Mouse (Mus musculus) embryonic facial prominence, embryonic 15.5 days (tissue): ENCODE results near the gene Fntb. TPM values are rescaled to one million over a fixed set of nuclear protein-coding genes. Genes with fewer than 3 reads are reported as not detected.
"Not testable (repeated sequence)": the region's sequence is repeated elsewhere in the genome, so short reads cannot be mapped to it uniquely, and the experiment has no call there.

Experiments used
- ATAC-seq: fragments of 200-750 bp; cut with Nextera tagmentation; 2 replicates; pipeline ENCODE4 v1.8.0; 2017; ENCODE audit warnings: low read depth, moderate TSS enrichment; ENCODE audit not compliant: insufficient number of reproducible peaks, low FRiP score, low TSS enrichment
- H3K27ac ChIP-seq: fragments of 300-500 bp; sonication (generic); replicated peaks from 2 replicates; pipeline ENCODE4 v1.5.1; 2015; ENCODE audit warnings: mild to moderate bottlenecking, inconsistent platforms
- H3K27me3 ChIP-seq: fragments of 300-500 bp; sonication (generic); 2 replicates; pipeline ENCODE4 v1.6.1; 2015; ENCODE audit warnings: inconsistent platforms
- H3K36me3 ChIP-seq: fragments of 300-500 bp; sonication (generic); 2 replicates; pipeline ENCODE4 v1.6.1; 2015; ENCODE audit warnings: mild to moderate bottlenecking, inconsistent platforms
- H3K4me1 ChIP-seq: fragments of 300-500 bp; sonication (generic); 2 replicates; pipeline ENCODE4 v1.6.1; 2015; ENCODE audit warnings: inconsistent platforms
- H3K4me2 ChIP-seq: fragments of 300-500 bp; sonication (generic); replicated peaks from 2 replicates; pipeline ENCODE4 v1.6.1; 2015; ENCODE audit warnings: mild to moderate bottlenecking, inconsistent platforms
- H3K4me3 ChIP-seq: fragments of 300-500 bp; sonication (generic); replicated peaks from 2 replicates; pipeline ENCODE4 v1.5.1; 2015; ENCODE audit warnings: mild to moderate bottlenecking, inconsistent platforms
- H3K9ac ChIP-seq: fragments of 300-500 bp; sonication (generic); 2 replicates; pipeline ENCODE4 v1.6.1; 2015; ENCODE audit warnings: inconsistent platforms
- H3K9me3 ChIP-seq: fragments of 300-500 bp; sonication (generic); replicated peaks from 2 replicates; pipeline ENCODE4 v1.6.1; 2016; ENCODE audit warnings: inconsistent platforms
- WGBS: fragments of 180-500 bp; shearing (Covaris S2); methylation state at CpG from one replicate; pipeline ENCODE4 v1.1.7; 2015; 5-methylcytosine and 5-hydroxymethylcytosine counted together
- polyA plus RNA-seq: library from polyadenylated mRNA; unstranded; fragments of >200 nt; fragmentation: Nextera tagmentation; extraction: Ambion mirVana; gene quantifications from 2 replicates; pipeline ENCODE4 v1.2.1, GENCODE M21; 2015

Gene Fntb
- polyA plus RNA-seq, 1 experiment from 2014 or later = 47.1 TPM

DNA sequence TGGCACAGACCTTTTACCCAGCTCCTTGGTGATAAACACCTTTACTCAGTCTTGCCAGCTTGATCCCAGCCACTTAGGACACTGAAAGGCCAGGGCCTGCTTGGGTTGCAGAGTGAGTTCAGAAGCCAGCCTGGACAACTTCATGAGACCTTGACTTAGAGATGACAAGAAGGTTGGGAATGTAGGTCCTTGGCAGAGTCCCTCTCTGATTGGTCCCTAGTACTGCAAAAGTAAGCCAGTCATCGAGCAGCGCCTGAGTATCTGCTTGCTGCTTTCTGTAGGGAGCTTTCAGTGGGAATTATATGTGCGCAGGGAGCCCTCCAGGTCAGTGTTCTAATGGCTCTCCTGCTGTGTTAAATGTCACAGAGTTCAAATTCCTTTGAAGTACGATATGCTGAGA, 9.7 kb downstream of the Fntb start:
- H3K27ac ChIP-seq = no peak overlapping the region
- no peaks in the 10 kb centered on the region for H3K27me3 ChIP-seq
- 67% methylated on average over 4 of the region's 4 CpGs for WGBS
- peaks cover 7% of the 10 kb centered on the region; the same call in 1 of the 2 replicates for H3K36me3 ChIP-seq
- H3K9me3 ChIP-seq = no peaks in the 10 kb centered on the region
- no peak overlapping the region for H3K4me3 ChIP-seq
- H3K4me2 ChIP-seq = no peak overlapping the region
- no peaks in the 10 kb centered on the region for H3K4me1 ChIP-seq
- ATAC-seq = no peak
- no peak overlapping the region for H3K9ac ChIP-seq

DNA sequence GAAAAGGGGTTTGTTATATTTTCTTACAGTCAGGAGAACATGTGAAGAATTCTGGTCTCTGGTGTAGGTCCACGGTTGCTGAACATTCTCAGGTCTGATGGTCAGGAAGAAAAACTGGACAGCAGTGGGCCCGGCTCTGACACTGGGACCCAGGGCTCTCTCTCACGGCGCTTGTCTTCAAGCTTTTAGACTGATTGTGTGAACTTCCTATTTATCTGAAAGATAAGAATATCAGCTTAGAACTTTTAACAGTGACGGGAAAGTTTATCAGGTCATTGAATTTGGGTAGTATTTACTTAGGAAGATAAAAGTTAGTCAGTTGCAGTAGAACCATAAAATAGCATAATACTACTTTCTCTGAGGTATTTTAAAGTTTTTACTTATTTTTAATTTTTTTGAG, 11.5 kb downstream of the Fntb start:
- H3K9me3 ChIP-seq = no peaks in the 10 kb centered on the region
- 89% methylated on average over 5 of the region's 5 CpGs for WGBS
- no peak overlapping the region for H3K4me2 ChIP-seq
- no peak overlapping the region for H3K27ac ChIP-seq
- H3K27me3 ChIP-seq = no peaks in the 10 kb centered on the region
- H3K4me3 ChIP-seq = no peak overlapping the region
- no peak overlapping the region for H3K9ac ChIP-seq
- H3K4me1 ChIP-seq = no peaks in the 10 kb centered on the region
- ATAC-seq = no peak
- H3K36me3 ChIP-seq = peaks cover 7% of the 10 kb centered on the region; the same call in 1 of the 2 replicates

DNA sequence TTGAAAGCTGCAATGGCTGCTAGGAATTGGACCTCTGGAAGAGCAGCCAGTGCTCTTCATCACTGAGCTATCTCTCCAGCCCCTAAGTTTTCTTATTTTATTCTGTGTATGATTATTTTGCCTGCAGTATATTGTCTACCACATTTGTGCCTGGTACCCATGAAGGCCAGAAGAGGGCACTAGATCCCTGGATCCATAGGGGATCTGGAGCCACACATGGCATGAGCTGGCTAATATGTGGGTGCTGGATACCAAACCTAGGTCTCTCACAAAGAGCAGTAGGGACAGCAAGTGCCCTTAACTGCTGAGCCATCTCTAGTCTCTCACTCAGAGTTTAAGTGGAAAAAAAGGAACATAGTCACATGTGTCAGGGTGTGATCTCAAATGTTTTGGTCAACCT, 12.5 kb downstream of the Fntb start:
- ATAC-seq = no peak
- no peaks in the 10 kb centered on the region for H3K27me3 ChIP-seq
- no peak overlapping the region for H3K27ac ChIP-seq
- H3K36me3 ChIP-seq = peaks cover 7% of the 10 kb centered on the region; the same call in 1 of the 2 replicates
- no peak overlapping the region for H3K9ac ChIP-seq
- H3K9me3 ChIP-seq = no peaks in the 10 kb centered on the region
- no peaks in the 10 kb centered on the region for H3K4me1 ChIP-seq
- H3K4me3 ChIP-seq = no peak overlapping the region
- H3K4me2 ChIP-seq = no peak overlapping the region

DNA sequence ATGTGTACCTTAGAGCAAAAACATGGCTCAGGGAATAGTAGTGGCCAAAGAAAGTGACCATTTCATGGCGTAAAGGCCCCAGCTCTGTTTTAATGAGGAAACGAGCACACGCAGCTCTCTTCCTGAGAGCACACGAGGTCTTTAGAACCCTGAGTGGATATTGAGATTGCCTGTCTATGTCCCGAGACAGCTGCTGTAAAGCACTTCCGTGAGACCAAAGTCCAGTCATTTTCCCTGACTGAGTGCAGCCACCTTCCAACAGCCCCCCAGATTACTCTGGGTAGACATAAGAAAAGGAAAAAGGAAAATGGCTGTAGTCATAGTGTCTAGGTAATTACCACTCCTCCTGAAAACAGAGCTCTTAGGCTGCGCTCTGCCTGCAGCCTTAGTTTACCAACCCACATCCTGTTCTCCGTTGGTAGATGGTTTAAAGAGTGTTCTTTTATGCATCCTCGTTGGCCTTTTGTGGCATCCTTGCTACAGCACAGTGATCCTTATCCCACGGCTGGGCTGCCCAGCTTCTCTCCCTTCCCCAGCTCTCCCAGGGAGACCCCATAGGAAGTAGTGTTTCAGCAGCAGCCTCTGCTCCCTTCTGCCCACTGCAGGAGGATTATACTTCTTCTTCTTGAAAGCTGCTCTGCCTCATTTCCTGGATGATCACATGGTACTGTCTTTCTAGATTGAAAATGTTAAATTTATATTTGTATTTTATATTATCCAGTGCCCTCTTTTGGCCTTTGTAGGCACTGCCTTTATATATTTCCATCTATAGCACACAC, 13.1 kb downstream of the Fntb start:
- Histone ChIP-seq H3K27me3 (no peaks in the 10 kb centered on the region), H3K9me3 (no peaks in the 10 kb centered on the region), H3K4me1 (no peaks in the 10 kb centered on the region), H3K36me3 (peaks cover 7% of the 10 kb centered on the region; the same call in 1 of the 2 replicates), H3K4me3 (no peak overlapping the region), H3K9ac (no peak overlapping the region), H3K27ac (no peak overlapping the region), H3K4me2 (no peak overlapping the region)
- 80% methylated on average over 10 of the region's 10 CpGs for WGBS
- ATAC-seq = no peak

DNA sequence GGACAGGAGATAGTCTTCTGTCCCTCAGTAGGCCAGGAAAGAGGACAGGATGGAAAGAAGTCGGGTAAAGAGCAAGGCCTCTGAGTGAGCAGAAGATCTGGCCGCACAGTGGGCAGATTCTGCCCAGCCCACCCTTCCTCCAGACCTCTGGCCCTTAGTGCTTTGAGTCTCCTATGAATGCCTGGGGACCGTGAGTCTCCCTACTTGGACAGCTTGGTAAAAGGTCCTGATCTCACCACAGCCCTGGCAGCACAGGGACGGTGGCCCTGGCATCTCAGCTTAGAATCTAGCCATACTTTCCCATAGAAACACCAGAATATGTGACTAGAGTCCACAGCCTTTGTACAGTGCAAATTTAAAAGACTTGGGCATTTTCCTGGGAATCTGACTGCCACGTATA, 14.6 kb downstream of the Fntb start:
- WGBS = 69% methylated on average over 5 of the region's 5 CpGs
- H3K4me1 ChIP-seq = no peaks in the 10 kb centered on the region
- no peaks in the 10 kb centered on the region for H3K27me3 ChIP-seq
- H3K4me2 ChIP-seq = no peak overlapping the region
- H3K4me3 ChIP-seq = no peak overlapping the region
- H3K36me3 ChIP-seq = peaks cover 7% of the 10 kb centered on the region; the same call in 1 of the 2 replicates
- ATAC-seq = no peak
- H3K27ac ChIP-seq = no peak overlapping the region
- no peaks in the 10 kb centered on the region for H3K9me3 ChIP-seq
- no peak overlapping the region for H3K9ac ChIP-seq

DNA sequence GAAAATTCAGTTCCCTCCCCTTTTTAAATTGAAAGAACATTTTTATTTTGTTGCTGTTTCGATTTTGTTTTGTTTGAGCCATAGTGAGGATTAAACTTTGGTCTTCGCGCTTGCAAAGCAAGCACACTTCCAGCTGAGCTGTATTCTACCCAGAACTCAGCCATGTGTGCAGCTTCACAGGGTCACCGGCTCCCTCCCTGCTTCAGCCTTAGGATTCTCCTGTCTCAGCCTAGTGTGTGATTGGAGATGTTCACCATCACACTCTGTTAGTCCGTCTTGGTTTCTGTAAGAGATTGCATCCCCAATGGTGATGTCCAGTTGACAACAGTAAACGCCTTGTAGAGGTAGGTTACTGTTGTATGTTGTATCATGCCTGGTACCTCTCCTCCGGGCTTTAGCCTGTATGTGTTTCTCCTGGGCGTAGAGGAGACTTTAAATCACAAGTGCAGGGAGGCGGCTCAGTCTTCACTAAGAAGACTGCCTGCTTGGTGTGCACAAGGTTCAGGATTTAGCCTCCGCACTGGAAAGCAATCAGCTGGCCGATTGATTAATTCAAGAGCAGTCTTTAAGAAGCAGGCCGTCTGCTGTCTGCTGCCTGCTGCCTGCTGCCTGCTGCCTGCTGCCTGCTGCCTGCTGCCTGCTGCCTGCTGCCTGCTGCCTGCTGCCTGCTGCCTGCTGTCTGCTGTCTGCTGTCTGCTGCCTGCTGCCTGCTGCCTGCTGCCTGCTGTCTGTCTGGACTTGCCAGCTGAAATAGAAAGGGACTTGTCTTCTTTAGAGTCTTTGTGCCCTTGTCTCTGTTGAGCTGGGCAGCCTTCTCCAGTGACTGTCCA, 15.5 kb downstream of the Fntb start:
- 70% methylated on average over 12 of the region's 12 CpGs for WGBS
- no peak overlapping the region for H3K4me3 ChIP-seq
- no peak overlapping the region for H3K27ac ChIP-seq
- no peak overlapping the region for H3K4me2 ChIP-seq
- no peaks in the 10 kb centered on the region for H3K4me1 ChIP-seq
- H3K36me3 ChIP-seq = peaks cover 7% of the 10 kb centered on the region; the same call in 1 of the 2 replicates
- ATAC-seq = no peak
- no peak overlapping the region for H3K9ac ChIP-seq
- no peaks in the 10 kb centered on the region for H3K27me3 ChIP-seq
- H3K9me3 ChIP-seq = no peaks in the 10 kb centered on the region

DNA sequence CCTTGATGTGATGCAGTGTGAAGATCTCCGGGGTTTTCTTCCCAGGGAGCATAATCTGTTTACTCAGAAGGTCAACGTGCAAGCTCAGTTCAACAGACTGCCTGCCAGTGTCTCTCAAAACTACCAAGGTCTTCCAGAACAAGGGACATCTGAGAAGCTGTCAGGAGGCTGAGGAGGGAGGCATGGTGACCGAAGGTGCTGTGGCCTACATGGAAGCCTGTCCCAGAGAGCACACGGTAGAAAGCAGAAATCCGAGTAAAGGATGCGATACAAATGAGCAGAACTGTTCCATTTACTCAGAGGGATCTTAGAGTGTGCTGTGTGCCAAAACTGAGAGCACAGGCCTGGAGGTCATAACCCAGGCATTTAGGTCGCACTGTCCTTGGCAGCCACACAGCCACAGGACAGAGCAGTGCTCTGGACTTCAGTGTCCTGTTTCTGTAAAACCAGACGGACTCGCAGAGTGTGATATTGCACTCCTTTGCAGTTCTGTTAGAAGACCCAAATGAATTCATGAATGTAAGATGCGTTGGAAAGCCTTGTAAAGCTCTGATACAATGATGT, 18.7 kb downstream of the Fntb start:
- no peaks in the 10 kb centered on the region for H3K4me1 ChIP-seq
- H3K36me3 ChIP-seq = no peaks in the 10 kb centered on the region
- no peak overlapping the region for H3K27ac ChIP-seq
- 67% methylated on average over 10 of the region's 10 CpGs for WGBS
- H3K4me2 ChIP-seq = no peak overlapping the region
- ATAC-seq = no peak
- no peaks in the 10 kb centered on the region for H3K27me3 ChIP-seq
- H3K9me3 ChIP-seq = no peaks in the 10 kb centered on the region
- no peak overlapping the region for H3K9ac ChIP-seq
- no peak overlapping the region for H3K4me3 ChIP-seq

DNA sequence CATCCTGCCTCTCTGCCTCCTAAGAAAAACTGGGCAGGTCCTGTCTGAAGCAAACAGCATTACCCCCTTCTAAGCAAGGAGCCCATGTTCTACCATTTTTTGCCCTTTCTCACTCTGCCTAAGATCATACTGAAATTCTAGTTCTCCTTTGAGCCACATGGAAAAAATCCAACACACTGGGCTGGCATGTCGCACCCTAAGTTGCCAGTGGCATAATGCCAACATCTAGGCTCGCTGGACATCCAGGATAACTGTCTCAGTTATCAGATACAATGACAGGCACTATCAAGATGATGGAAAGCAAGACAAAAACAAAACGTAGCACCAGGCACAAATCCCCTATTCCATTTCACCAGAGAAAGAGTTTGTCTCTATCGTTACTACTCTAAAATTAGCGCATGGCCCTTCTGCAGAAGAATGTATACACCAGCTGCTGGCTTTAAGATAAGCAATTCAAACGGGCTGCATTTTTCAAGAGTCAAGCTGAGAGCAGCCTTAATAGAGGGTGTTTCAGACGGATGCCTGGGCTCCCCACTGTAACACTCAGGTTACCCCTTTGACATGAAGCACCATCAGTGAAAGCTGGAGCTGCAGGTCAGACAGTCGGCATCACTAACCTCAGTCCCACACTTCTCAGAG, 25.2 kb downstream of the Fntb start:
- no peak overlapping the region for H3K4me2 ChIP-seq
- H3K27ac ChIP-seq = no peak overlapping the region
- no peaks in the 10 kb centered on the region for H3K36me3 ChIP-seq
- H3K4me1 ChIP-seq = no peaks in the 10 kb centered on the region
- H3K27me3 ChIP-seq = no peaks in the 10 kb centered on the region
- no peak for ATAC-seq
- H3K9me3 ChIP-seq = no peaks in the 10 kb centered on the region
- 53% methylated on average over 8 of the region's 8 CpGs for WGBS
- no peak overlapping the region for H3K4me3 ChIP-seq
- H3K9ac ChIP-seq = no peak overlapping the region

DNA sequence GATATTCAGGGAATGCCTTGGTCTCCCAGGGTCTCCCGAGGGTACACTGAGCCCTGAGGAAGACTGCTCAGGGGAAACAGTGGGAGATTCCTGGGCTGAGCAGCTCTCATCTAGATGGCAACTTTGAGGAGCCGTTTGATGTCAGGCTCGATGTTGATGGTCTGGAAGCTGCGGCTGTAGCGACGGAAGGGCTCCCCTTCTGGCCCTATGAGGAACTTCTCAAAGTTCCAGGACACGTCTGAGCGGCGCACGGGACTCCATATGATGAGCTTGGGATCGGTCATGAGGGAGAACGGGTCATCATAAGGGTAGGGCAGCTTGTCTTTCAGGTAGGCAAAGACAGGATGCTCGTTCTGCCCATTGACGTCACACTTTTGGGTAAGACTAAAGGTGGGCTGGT, 27.2 kb downstream of the Fntb start:
- H3K9ac ChIP-seq, H3K36me3 ChIP-seq, ATAC-seq, H3K27ac ChIP-seq, H3K4me1 ChIP-seq, H3K27me3 ChIP-seq, H3K9me3 ChIP-seq, H3K4me2 ChIP-seq, H3K4me3 ChIP-seq: not testable (repeated sequence)
- 45% methylated on average over 14 of the region's 14 CpGs for WGBS

DNA sequence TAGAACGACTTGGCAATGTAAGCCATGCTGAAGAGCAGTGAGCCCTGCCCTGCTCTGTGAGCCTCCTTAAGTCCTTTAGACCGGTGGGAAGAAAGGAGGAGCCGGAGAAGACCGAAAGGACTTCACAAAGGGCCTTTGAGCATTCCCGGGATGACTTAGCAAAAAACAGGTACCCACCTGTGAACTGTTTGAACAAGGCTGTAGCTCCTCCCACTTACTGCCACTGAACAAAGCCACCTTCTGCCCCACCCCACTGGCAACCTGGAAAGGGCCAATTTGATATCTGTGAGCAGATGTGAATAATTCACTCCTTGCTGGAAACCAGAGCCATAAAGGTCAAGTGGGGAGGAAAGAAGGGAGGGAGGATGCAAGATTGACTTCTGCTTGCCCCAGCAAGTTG, 30.0 kb downstream of the Fntb start, which contains the start of gene Gpx2:
Gene Gpx2, minus strand, starts transcription at position 205 of the 400 bp plus-strand sequence.
- H3K27ac ChIP-seq = no peak within 1 kb of the TSS
- H3K4me2 ChIP-seq = no peak within 1 kb of the TSS
- 0 out of 2 replicates have a peak, but pooled peaks cover 2% of the 10 kb centered on the region for H3K36me3 ChIP-seq
- no peaks in the 10 kb centered on the region for H3K27me3 ChIP-seq
- WGBS = 70% methylated on average over 5 of the region's 5 CpGs
- H3K4me3 ChIP-seq = no peak within 1 kb of the TSS
- ATAC-seq = no peak
- H3K9ac ChIP-seq = no peak within 1 kb of the TSS
- no peaks in the 10 kb centered on the region for H3K4me1 ChIP-seq
- no peaks in the 10 kb centered on the region for H3K9me3 ChIP-seq
